Mouse (Mus musculus): ENCODE results near the gene Hba-x.

DNA sequence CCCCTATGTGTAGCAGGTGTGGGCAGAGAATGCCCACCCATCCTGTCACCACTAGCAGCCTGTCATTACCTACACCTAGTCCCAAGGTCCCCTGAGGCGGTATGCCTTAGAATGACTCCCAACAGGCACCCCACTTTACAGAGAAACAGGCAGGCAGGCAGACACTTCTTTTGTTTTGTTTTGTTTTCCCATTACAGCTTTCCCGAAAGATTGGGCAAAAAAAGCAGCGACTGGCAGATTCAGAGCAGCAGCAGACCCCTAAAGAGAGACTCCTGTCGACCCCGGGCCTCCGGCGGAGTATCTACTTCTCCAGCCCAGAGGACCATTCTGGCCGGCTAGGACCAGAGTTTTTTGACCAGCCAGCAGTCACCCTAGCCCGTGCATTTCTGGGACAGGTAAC, 48.6 kb upstream of the Hba-x start:
- no peak for TF ChIP-seq POLR2A (IDR thresholded peaks at IDR 0.05; ENCODE audit: control insufficient read depth, extremely low read depth, insufficient read depth, low read length, poor library complexity)
- no peak for TF ChIP-seq CTCF (IDR thresholded peaks at IDR 0.05; ENCODE audit: borderline replicate concordance, control insufficient read depth, extremely low read depth, insufficient read depth, low read length, poor library complexity)
